Mouse (Mus musculus): ENCODE measurements around the gene Tnfsf9.
"Not testable (repeated sequence)": the region's sequence is repeated elsewhere in the genome, so short reads cannot be mapped to it uniquely, and the experiment has no call there.

Tnfsf9 gene

DNA sequence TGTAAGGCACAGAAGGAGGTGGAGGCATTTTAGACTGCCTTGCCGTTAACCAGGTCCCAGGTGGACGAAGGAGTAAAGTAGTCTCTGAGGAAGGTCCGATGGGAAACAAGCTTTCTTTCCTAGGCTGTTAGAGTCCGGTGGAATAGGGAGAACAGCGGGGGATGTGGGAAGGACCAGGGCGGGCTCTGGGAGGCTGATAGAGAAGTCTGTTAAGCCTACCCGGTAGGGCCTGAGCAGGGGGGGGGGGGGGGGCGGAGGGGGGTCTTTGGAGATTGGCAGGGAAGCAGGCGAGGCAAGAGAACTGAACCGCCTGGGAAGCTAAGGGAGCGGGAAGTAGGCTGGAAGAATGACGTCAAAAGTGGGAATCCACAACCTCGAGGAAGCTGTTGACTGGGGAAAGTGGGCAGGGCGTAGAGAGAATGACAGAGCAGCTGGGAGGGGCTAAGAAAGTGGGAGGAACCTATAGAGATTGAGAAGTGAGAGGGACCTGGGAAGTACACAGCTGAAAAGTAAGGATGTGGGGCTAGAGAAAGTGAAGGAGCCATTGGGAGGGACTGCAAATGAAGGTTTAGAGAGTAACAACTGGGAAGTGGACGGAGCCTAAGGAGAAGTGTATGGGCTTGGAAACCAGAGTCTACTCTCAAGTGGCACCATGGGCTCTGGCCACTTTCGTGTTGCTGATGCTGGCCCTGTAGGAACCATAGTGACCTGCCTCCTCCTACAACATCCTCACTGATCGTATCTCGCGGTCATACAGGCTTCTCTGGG, 9.1 kb upstream of the Tnfsf9 start:
- DNase-seq = peak in 1 of 2 experiments; percentile 31

- DNase-seq = peak; percentile 86 to 90
Observed at GRCm38 (mm10) chr17:57096623-57096920, 8.6 kb upstream of the Tnfsf9 start.

GRCm38 (mm10) chr17:57098321-57098720, 6.8 kb upstream of the Tnfsf9 start:
- DNase-seq = no peak

GRCm38 (mm10) chr17:57099629-57100325, 5.3 kb upstream of the Tnfsf9 start:
- DNase-seq = peak in 1 of 2 experiments; percentile 30

DNA sequence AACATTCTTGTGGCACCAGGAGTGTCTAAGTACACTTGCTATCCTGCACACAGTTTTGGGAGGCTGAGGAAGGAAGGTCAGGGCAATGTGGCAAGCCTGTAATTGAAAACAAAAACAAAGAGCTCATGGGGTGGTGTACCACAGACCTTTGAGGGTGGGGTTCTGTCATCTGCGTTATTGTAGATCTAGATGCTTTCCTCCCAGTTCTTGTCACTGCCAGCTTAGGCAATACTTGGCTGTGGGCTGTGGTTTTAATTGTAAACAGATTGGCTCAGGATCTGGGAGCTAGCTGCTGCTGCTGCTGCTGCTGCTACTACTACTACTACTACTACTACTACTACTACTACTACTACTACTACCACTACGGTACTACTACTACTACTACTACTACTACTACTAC, 2.8 kb upstream of the Tnfsf9 start:
- no peak for DNase-seq

GRCm38 (mm10) chr17:57104496-57104895, 629 bp upstream of the Tnfsf9 start:
- DNase-seq = no peak

- no peak for DNase-seq
Observed at GRCm38 (mm10) chr17:57106035-57106368, 877 bp downstream of the Tnfsf9 start.

DNA sequence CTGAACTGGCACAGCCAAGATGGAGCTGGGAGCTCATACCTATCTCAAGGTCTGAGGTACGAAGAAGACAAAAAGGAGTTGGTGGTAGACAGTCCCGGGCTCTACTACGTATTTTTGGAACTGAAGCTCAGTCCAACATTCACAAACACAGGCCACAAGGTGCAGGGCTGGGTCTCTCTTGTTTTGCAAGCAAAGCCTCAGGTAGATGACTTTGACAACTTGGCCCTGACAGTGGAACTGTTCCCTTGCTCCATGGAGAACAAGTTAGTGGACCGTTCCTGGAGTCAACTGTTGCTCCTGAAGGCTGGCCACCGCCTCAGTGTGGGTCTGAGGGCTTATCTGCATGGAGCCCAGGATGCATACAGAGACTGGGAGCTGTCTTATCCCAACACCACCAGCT, 1.9 kb downstream of the Tnfsf9 start:
- DNase-seq = no peak

DNA sequence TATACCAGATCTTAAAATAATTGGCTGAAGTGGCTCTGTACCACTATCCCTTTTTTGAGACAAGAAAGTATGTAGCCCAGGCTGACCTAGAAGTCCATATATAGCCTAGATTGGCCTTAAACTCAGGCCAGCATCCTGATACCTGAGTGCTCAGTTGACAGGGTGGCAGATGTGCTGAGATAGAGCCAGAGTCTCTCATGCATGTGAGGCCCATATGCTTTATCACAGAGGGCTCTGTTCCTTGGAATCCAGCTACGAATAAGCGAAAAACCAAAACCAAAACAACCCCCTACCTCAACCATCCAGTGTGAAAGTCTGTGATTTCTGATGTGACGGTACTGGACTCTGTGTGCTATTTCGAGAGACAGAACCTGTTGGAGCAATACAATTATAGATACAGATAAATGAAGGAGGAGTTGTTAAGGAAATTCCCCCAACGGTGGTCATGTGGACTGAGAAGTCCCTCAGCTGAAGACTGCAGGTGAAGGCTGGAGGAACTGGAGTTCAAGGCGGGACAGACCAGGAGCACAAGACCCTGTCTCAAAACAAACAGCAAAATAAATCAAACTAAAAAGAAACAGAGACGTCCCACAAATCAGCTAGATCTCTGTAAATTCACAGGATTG, 3.0 kb downstream of the Tnfsf9 start:
- no peak for DNase-seq

DNA sequence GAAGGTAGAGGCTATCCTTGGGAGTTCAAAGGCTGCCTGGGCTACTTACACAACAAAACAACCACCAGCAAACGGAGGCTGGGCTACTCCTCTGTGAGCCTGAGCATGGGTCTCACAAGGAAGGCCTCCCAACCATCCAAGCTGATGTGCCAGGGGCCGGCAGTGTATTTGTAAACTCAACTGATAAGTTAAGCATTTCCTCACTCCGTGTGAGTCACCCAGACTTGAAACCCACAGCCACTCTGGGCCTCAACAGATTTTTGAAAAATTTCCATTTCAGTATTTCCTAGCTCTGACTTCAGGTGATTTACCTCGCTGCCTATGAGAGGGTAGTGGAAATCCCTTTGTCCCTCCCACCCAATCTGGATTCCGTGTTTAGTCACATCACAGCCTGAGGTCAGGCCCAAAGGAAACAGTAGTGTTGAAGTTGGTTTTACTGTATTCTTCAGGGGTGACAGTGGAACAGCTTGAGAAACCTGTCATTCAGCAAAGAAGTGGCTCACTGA, 3.6 kb downstream of the Tnfsf9 start:
- DNase-seq = no peak

GRCm38 (mm10) chr17:57110005-57110404, 4.9 kb downstream of the Tnfsf9 start:
- DNase-seq = no peak

DNA sequence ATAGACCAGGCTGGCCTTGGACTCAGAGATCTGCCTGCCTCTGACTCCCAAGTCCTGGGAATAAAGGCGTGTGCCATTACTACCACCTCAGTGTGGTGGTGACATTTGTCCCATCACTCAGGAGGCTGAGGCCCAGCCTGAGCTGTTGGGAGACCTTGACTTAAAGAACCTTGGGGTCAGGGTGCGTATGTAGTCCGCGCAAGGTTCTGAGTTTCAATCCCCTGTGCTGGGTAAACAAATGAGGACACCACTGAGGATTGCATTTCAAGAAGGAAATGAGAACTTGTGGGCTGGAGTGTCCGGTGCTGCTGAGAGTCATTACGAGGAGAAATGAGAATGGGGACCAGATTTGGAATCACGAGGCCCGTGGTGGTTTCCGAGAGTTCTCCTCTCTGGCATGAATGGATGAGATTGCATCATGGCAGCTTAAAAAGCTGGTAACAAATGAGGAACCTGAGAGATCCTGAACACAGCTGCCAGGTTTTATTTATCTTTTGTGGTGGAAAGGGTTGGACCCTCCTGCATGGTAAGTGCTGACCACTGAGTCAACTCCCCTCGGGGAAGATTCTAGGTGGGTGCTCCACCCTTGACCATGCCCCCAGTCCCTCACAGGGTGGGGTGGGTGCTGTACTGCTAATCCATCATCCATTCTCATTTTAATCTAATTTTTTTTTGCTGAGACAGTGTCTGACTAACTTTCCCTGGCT, 7.8 kb downstream of the Tnfsf9 start:
- no peak for DNase-seq

DNA sequence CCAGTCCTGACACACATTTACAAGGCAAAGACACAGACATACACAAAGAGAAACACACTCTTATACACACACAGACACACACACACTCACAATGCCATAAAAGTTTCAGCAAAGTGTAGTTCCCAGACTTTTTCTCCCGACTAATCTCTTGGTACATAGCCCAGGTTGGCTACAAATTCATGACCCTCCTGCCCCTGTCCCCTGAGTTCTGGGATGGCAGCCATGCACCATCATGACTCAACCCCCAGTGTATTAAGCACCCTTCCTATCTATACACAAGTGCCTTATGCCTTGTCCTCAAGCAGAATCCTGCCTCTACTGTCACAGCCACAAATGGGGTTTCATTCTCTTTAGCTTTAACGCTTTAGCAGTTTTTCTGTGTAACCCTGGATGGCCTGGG, 11.7 kb downstream of the Tnfsf9 start:
- DNase-seq = no peak

GRCm38 (mm10) chr17:57118524-57119349, 13.6 kb downstream of the Tnfsf9 start:
- DNase-seq = peak in 1 of 2 experiments; percentile 23

DNA sequence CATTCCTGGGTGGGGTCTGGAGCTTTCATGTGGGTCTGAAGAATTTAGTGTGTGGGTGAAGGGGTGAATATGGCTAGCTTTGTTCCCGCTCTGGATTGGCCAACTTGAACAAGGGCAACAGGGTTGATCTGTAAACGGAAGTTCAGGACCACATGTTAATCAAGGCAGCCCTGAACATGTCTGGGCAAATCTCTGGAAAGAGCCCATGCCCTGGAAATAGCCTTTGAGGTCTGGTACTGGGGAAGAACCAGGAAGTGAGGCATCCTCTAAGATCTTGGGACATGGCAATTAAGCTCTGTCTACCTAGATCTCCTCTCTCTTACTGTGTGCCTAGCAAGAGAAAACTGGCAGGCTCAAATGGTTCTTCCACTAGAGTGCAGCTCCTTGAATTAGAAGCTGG, 16.7 kb downstream of the Tnfsf9 start:
- no peak for DNase-seq

DNA sequence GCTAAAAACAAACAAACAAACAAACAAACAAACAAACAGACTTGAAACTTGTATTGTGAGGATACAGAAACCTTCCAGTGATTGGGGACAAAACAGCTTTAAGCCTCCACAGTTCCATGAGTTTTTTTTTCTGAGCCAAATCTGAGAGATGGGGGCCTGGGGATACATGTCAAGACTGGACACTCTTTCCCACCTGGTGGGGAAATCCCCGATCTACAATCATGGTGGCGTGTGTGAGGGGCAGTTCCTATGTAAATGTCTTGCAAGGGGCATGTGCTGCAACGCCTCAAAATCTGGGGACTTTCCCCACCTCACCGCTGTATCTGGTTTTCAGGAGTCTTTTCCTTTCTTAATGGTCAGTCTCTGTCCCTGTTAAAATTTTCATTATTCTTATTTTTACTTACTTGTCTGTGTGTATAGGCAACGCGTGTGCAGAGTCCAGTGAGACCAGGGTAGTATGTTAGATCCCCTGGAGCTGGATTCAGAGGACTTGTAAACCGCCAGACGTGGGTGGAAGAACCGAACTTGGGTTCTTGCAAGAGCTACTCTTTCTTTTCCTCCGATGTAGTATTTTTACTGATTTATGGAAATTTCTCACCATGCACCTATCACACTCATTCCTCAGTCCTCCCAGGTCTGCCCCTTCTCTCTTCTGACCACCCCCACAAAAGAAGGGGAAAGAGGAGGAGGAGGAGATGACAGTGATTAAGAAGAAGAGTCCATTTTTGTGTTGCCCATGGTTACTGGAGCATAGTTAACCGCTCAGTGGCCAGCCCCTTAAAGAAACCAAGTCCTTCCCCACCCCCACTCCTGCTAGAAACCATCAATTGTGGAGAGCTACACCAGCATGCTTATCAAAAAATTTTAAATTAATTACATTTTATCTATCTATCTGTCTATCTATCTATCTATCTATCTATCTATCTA, 18.3 kb downstream of the Tnfsf9 start:
- no peak for DNase-seq

DNA sequence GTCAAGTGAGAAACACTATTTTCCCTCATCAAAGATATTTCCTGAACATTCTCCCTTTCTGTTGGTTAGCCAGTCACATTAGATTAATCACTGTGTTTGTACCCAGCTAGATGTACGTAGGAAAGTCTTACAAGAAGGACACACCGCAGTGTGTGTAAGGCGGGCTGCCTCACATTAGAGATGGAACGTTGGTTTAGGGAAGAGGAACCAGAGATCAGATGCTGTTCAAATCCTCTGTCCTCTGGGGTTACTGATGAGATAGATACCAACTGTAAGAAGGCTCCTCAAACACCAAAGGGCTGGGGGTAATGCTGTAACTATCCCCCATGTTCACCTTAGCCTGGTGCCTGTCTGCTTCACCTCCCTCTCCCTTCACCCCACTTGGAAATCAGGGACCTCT, 19.7 kb downstream of the Tnfsf9 start:
- DNase-seq = no peak

- no peak for DNase-seq
Observed at GRCm38 (mm10) chr17:57125853-57126622, 20.9 kb downstream of the Tnfsf9 start.

GRCm38 (mm10) chr17:57131793-57132192, 26.7 kb downstream of the Tnfsf9 start:
- DNase-seq = no peak

- not testable (repeated sequence) for DNase-seq
Observed at GRCm38 (mm10) chr17:57134021-57134420, 28.9 kb downstream of the Tnfsf9 start.

- no peak for DNase-seq
Observed at GRCm38 (mm10) chr17:57134693-57135092, 29.6 kb downstream of the Tnfsf9 start.

Measured in thymus, postnatal 36 days (tissue).